In the genomic region with DNA sequence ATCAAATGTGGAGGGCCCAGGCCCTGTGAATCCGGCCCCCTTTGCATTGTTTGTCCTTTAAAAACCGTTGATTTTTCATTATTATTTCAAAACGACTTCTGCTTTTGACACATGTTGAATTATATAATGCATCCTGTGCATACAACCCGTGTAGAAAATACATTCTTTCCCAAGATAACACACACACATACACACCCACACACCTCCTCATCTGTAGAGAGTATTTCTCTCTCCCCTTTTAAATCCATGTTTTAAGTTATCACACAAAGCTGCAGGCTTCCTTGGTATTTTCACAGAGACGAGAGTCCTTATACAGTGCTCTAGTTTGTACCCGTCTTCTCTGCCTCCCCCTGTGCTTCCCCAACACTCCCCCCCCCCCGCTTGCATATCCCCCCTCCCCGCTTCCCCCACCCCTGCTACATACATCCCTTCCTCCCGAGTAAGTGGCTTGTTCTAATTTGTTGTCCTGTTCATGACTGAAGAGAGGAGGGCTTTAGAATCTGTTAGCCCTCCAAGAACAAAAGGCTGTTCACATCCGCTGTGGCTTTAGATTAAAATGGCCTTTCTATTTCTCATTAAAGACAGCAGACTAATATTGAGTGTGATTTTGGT, we compare ENCODE assay signal across 10 mouse cellular contexts.
DNase-seq lines count a peak whose midpoint lies in the region; ATAC-seq and TF ChIP-seq lines count a peak whose summit lies in the region.
"Had no signal": no experiment of that assay in that cellular context is flagged by ENCODE, and none has a peak within 500 bp of the region (broad histone marks: within the 10 kb centered on the region; RNA-seq: fewer than 3 reads in every experiment).

No protein-coding gene starts in this region.

- peaks cover 33% of the 10 kb centered on the region for H3K4me1 ChIP-seq in lung, embryonic 16.5 days (replicated peaks; ENCODE audit: control insufficient read depth, insufficient read depth, low read length)
- no peaks in the 10 kb centered on the region for H3K4me1 ChIP-seq in intestine, postnatal 0 days (replicated peaks; ENCODE audit: control insufficient read depth, insufficient read depth, low read length)
- H3K4me1 ChIP-seq in stomach, embryonic 14.5 days (ENCODE audit: control insufficient read depth, insufficient read depth, low read length): peaks cover 21% of the 10 kb centered on the region

- peak; percentile 43 for ATAC-seq in lung, embryonic 16.5 days (ENCODE audit: low read depth)
- ATAC-seq in intestine, postnatal 0 days: no peak
- ATAC-seq in stomach, embryonic 14.5 days (ENCODE audit: insufficient number of reproducible peaks, insufficient read depth, low FRiP score, low read depth): peak; percentile 12; the same call in 1 of the 2 replicates
- ATAC-seq: Patski had no signal

- no peak for TF ChIP-seq CTCF in gastrocnemius, adult 2 months (IDR thresholded peaks at IDR 0.05)
- no peak for TF ChIP-seq CTCF in intestine, postnatal 0 days (IDR thresholded peaks at IDR 0.05; ENCODE audit: low read depth)

- H3K4me2 ChIP-seq in lung, embryonic 16.5 days (ENCODE audit: low read depth, low read length): no peak overlapping the region
- H3K4me2 ChIP-seq in intestine, postnatal 0 days (replicated peaks; ENCODE audit: low read depth): no peak overlapping the region
- 0 out of 2 replicates have a peak overlapping the region, but pooled peaks have one; percentile 15 for H3K4me2 ChIP-seq in stomach, embryonic 14.5 days (replicated peaks; ENCODE audit: low read depth, low read length)

- H3K4me3 ChIP-seq in gastrocnemius, adult 2 months: no peak overlapping the region
- no peak overlapping the region for H3K4me3 ChIP-seq in lung, embryonic 16.5 days (ENCODE audit: low read length)
- no peak overlapping the region for H3K4me3 ChIP-seq in intestine, postnatal 0 days (ENCODE audit: low read depth, low read length)
- no peak overlapping the region for H3K4me3 ChIP-seq in stomach, embryonic 14.5 days (ENCODE audit: low read depth, low read length)
- H3K4me3 ChIP-seq: erythroblast, embryonic 14.5 days had no signal

- DNase-seq in gastrocnemius, adult 2 months: no peak
- DNase-seq in gastrocnemius, postnatal 10 days: no peak
- DNase-seq in lung, adult 18-20 months: no peak
- no peak for DNase-seq in right cerebral cortex, adult 2 months (ENCODE audit: low spot score in 2 of 2)
- no peak for DNase-seq in Muller cell, postnatal 12 days (ENCODE audit: inconsistent ontology term)

- H3K9ac ChIP-seq in lung, embryonic 16.5 days (ENCODE audit: low read length): peak overlapping the region; percentile 27; the same call in 1 of the 2 replicates
- no peak overlapping the region for H3K9ac ChIP-seq in intestine, postnatal 0 days (ENCODE audit: low read depth, low read length)
- no peak overlapping the region; the same call in 1 of the 2 replicates for H3K9ac ChIP-seq in stomach, embryonic 14.5 days (replicated peaks; ENCODE audit: low read depth, low read length)

- WGBS in lung, embryonic 16.5 days: 19% methylated on average over 10 of the region's 10 CpGs
- WGBS in intestine, postnatal 0 days: 60% methylated on average over 10 of the region's 10 CpGs
- WGBS in stomach, embryonic 14.5 days: 23% methylated on average over 10 of the region's 10 CpGs

- no peaks in the 10 kb centered on the region for H3K9me3 ChIP-seq in lung, embryonic 16.5 days (ENCODE audit: control insufficient read depth, low read length)
- H3K9me3 ChIP-seq in intestine, postnatal 0 days (ENCODE audit: control insufficient read depth): no peaks in the 10 kb centered on the region
- H3K9me3 ChIP-seq in stomach, embryonic 14.5 days (ENCODE audit: control insufficient read depth, low read depth, low read length): no peaks in the 10 kb centered on the region

- peak overlapping the region; percentile 70 for H3K27ac ChIP-seq in gastrocnemius, adult 2 months
- H3K27ac ChIP-seq in lung, embryonic 16.5 days (ENCODE audit: low read length): peak overlapping the region; percentile 94
- H3K27ac ChIP-seq in intestine, postnatal 0 days (ENCODE audit: low read depth, low read length): 0 out of 2 replicates have a peak overlapping the region, but pooled peaks have one; percentile 50
- H3K27ac ChIP-seq in stomach, embryonic 14.5 days (ENCODE audit: low read length): peak overlapping the region; percentile 22; the same call in 1 of the 2 replicates

- intact Hi-C loops in gastrocnemius, adult 2 months (cut with DNase I): no loop called here

- H3K27me3 ChIP-seq in lung, embryonic 16.5 days (ENCODE audit: control insufficient read depth, insufficient read depth, low read depth, low read length): no peaks in the 10 kb centered on the region
- H3K27me3 ChIP-seq in intestine, postnatal 0 days (replicated peaks; ENCODE audit: control insufficient read depth, insufficient read depth, low read length): no peaks in the 10 kb centered on the region
- H3K27me3 ChIP-seq in stomach, embryonic 14.5 days (ENCODE audit: control insufficient read depth, insufficient read depth, low read length): no peaks in the 10 kb centered on the region
- H3K27me3 ChIP-seq: Patski had no signal

- H3K36me3 ChIP-seq in lung, embryonic 16.5 days (ENCODE audit: control insufficient read depth, insufficient read depth, low read length): no peaks in the 10 kb centered on the region
- no peaks in the 10 kb centered on the region for H3K36me3 ChIP-seq in intestine, postnatal 0 days (ENCODE audit: control insufficient read depth, insufficient read depth)
- H3K36me3 ChIP-seq in stomach, embryonic 14.5 days (ENCODE audit: control insufficient read depth, insufficient read depth, low read length): no peaks in the 10 kb centered on the region

Comparison
In these comparisons a context has a peak if more than half of its experiments do, and no peak if none do; other contexts are left out.
1. H3K27ac ChIP-seq: peak in every context shown above with its lines; median percentile 94 in lung, embryonic 16.5 days; 70 in gastrocnemius, adult 2 months; 50 in intestine, postnatal 0 days; 22 in stomach, embryonic 14.5 days.